Mouse (Mus musculus): ENCODE measurements around the gene Fes. TPM values are rescaled to one million over a fixed set of nuclear protein-coding genes. Genes with fewer than 3 reads are reported as not detected.
A peak's percentile ranks its signal among the peaks of the same experiment; 100 is the strongest.
"Not testable (repeated sequence)": the region's sequence is repeated elsewhere in the genome, so short reads cannot be mapped to it uniquely, and the experiment has no call there.

The Fes gene
- total RNA-seq, 2 experiments from 2014 or later = 5.3 to 6.8 TPM

- intact Hi-C loops (cut with DNase I) = no loop called here
- DNase-seq (ENCODE audit: extremely low spot score in 1 of 2, low spot score in 2 of 2) = peak; percentile 59 to 65
- Histone ChIP-seq H3K27ac (peak overlapping the region; percentile 88), H3K4me3 (peak overlapping the region; percentile 89)
- no peak for TF ChIP-seq CTCF (IDR thresholded peaks at IDR 0.05)
Measured at GRCm38 (mm10) chr7:80402651-80403321, 15.0 kb upstream of the Fes start.

GRCm38 (mm10) chr7:80401860-80402641 lies 14.3 kb upstream of the Fes start:
- TF ChIP-seq CTCF (IDR thresholded peaks at IDR 0.05) = no peak; the same call in 1 of the 2 replicates
- H3K27ac ChIP-seq = peak overlapping the region; percentile 90
- H3K4me3 ChIP-seq = peak overlapping the region; percentile 89
- DNase-seq (ENCODE audit: extremely low spot score in 1 of 2, low spot score in 2 of 2) = peak; percentile 37
- intact Hi-C loops (cut with DNase I) = no loop called here

GRCm38 (mm10) chr7:80401041-80401859 lies 13.5 kb upstream of the Fes start:
- Histone ChIP-seq H3K4me3 (peak overlapping the region; percentile 89), H3K27ac (peak overlapping the region; percentile 90)
- peak in 1 of 2 experiments; percentile 28 for DNase-seq (ENCODE audit: extremely low spot score in 1 of 2, low spot score in 2 of 2)
- TF ChIP-seq CTCF (IDR thresholded peaks at IDR 0.05) = no peak
- intact Hi-C loops (cut with DNase I) = no loop called here

- peak overlapping the region; percentile 40 for H3K27ac ChIP-seq
- peak overlapping the region; percentile 26 for H3K4me3 ChIP-seq
- intact Hi-C loops (cut with DNase I) = no loop called here
- no peak for DNase-seq (ENCODE audit: extremely low spot score in 1 of 2, low spot score in 2 of 2)
- no peak for TF ChIP-seq CTCF (IDR thresholded peaks at IDR 0.05)
Measured at GRCm38 (mm10) chr7:80400571-80400970, 12.8 kb upstream of the Fes start.

- no peak; the same call in 1 of the 2 replicates for TF ChIP-seq CTCF (IDR thresholded peaks at IDR 0.05)
- Histone ChIP-seq H3K27ac (peak overlapping the region; percentile 40), H3K4me3 (peak overlapping the region; percentile 26; the same call in 1 of the 2 replicates)
- no peak for DNase-seq (ENCODE audit: extremely low spot score in 1 of 2, low spot score in 2 of 2)
- intact Hi-C loops (cut with DNase I) = no loop called here
Measured at GRCm38 (mm10) chr7:80400099-80400498, 12.4 kb upstream of the Fes start.

DNA sequence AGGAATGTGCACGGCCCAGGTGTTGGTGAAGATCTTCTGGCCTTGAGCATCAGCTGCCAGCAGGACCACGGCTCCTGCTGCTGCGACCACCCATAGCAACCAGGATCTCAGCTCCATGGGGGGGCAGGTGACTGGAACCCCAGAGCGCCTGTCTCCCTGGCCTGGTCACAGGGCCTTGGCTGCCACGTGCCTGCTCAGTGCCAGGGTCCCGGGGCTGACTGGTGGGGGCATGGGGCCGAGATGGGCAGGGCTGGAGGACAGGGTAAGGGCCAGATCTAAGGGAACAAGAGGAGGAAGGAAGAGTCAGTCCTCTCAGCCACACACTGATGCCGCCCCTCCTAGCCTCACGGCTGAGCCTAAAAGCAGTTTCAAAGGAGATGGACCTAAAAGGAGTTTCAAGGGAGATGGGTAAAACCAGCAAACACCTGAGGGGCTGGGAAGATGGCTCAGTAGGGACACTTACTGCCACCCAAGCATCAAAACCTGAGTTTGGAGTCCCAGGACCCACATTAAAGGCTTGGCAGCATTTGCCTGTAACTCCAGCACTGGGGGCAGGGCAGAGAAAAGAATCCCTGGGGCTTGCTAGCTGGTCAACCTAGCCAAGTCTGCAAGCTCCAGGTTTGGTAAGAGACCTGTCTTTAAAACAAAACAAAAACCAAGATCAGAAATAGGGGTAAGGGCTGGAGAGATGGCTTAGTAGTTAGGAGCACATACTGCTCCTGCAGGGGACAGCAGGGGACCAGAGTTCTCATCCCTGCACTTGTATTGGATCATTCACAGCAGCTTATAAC lies 11.1 kb upstream of the Fes start:
- Histone ChIP-seq H3K4me3 (no peak overlapping the region), H3K27ac (peak overlapping the region; percentile 74)
- no peak; the same call in 1 of the 2 replicates for TF ChIP-seq CTCF (IDR thresholded peaks at IDR 0.05)
- no peak for DNase-seq (ENCODE audit: extremely low spot score in 1 of 2, low spot score in 2 of 2)
- intact Hi-C loops (cut with DNase I) = loop anchor here (5.0 kb wide), 1 partner anchor 138 kb away; the partner anchor contains the start of gene Blm

DNA sequence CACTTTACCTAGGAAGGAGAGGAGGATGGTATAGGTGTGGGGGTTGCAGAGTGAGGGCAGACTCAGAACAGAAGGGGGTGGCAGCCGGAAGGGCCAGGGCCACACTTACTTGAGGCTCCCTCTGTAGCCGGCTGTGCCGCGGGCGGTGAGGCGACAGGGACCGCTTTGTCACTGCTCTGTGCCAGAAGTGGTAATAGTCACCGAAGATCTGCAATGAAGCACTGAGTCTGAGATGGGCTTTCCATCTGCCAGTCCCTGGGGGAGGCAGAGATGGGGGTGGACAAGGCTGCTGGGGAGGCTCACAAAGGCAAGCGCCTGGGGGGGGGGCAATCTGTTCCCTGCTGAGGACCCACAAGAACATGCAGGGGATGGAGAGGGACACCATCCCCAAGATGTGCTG lies 10.2 kb upstream of the Fes start:
- Histone ChIP-seq H3K27ac (peak overlapping the region; percentile 74), H3K4me3 (no peak overlapping the region)
- intact Hi-C loops (cut with DNase I) = loop anchor here (5.0 kb wide), 1 partner anchor 139 kb away; the partner anchor contains the start of gene Blm
- TF ChIP-seq CTCF (IDR thresholded peaks at IDR 0.05) = no peak
- peak; percentile 41 to 66 for DNase-seq (ENCODE audit: extremely low spot score in 1 of 2, low spot score in 2 of 2)

GRCm38 (mm10) chr7:80396427-80396826 lies 8.7 kb upstream of the Fes start:
- H3K4me3 ChIP-seq; DNase-seq (ENCODE audit: extremely low spot score in 1 of 2, low spot score in 2 of 2); H3K27ac ChIP-seq: not testable (repeated sequence)
- TF ChIP-seq CTCF (IDR thresholded peaks at IDR 0.05) = peak; percentile 37
- intact Hi-C loops (cut with DNase I) = loop anchor here (5.0 kb wide), 1 partner anchor 141 kb away; the partner anchor contains the start of gene Blm

GRCm38 (mm10) chr7:80394600-80394999 lies 6.9 kb upstream of the Fes start:
- no peak for TF ChIP-seq CTCF (IDR thresholded peaks at IDR 0.05)
- no peak overlapping the region for H3K27ac ChIP-seq
- no peak overlapping the region for H3K4me3 ChIP-seq
- intact Hi-C loops (cut with DNase I) = no loop called here
- no peak for DNase-seq (ENCODE audit: extremely low spot score in 1 of 2, low spot score in 2 of 2)

DNA sequence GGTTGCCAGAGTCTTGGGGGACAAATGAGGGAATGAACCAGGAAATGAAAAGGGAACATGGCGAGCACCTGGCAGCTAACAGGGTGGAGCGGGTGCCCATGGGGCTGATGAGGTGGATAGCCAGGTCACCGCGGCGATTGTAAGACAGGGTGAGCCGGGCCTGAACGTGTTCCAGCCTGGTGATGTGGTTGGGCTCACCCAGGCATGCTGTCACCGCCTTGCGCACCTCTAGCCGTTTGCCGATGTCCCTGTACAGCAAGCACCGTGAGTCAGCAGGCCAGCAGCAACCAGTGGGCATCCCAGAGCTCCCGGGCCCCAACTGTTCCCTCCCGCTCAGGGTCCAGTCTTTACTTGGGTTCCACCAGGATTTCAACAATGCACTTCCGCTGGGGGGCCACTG lies 4.4 kb upstream of the Fes start:
- TF ChIP-seq CTCF (IDR thresholded peaks at IDR 0.05) = no peak
- DNase-seq (ENCODE audit: extremely low spot score in 1 of 2, low spot score in 2 of 2) = no peak
- Histone ChIP-seq H3K4me3 (no peak overlapping the region), H3K27ac (no peak overlapping the region)
- intact Hi-C loops (cut with DNase I) = no loop called here
